In genomic region chr6:34877509-34878321, GRCm38 (mm10) we compare ENCODE assay signal across 8 mouse cellular contexts. TPM values are rescaled to one million over a fixed set of nuclear protein-coding genes. Genes with fewer than 3 reads are reported as not detected.
A peak's percentile ranks its signal among the peaks of the same experiment; 100 is the strongest.
DNase-seq lines count a peak whose midpoint lies in the region; ATAC-seq and TF ChIP-seq lines count a peak whose summit lies in the region.

Gene Cyren, minus strand, starts transcription at chr6:34878060.

- H3K9ac ChIP-seq in MEL (ENCODE audit: control insufficient read depth, low read depth, low read length, poor library complexity, severe bottlenecking) = peak within 1 kb of the TSS; percentile 92
- H3K9ac ChIP-seq in lung, embryonic 16.5 days (ENCODE audit: low read length) = peak within 1 kb of the TSS; percentile 90

- H3K36me3 ChIP-seq in MEL (ENCODE audit: control insufficient read depth in 1 of 2, insufficient read depth in 2 of 2, low read length in 2 of 2) = peaks cover 0 to 15% of the 10 kb centered on the region in 2 experiments; a peak in 2 of 4 replicates
- H3K36me3 ChIP-seq in lung, embryonic 16.5 days (ENCODE audit: control insufficient read depth, insufficient read depth, low read length) = peaks cover 11% of the 10 kb centered on the region; the same call in 1 of the 2 replicates

- peak within 1 kb of the TSS; percentile 83 for H3K4me2 ChIP-seq in lung, embryonic 16.5 days (ENCODE audit: low read depth, low read length)

- peak within 1 kb of the TSS; percentile 70 to 80 for H3K4me3 ChIP-seq in MEL (ENCODE audit: control insufficient read depth in 1 of 2, insufficient read depth in 1 of 2, low read depth in 2 of 2, low read length in 2 of 2)
- H3K4me3 ChIP-seq in cerebellum, adult 2 months (replicated peaks; ENCODE audit: insufficient read depth, low read depth, low read length) = peak within 1 kb of the TSS; percentile 59
- peak within 1 kb of the TSS; percentile 82 for H3K4me3 ChIP-seq in lung, embryonic 16.5 days (ENCODE audit: low read length)

- no peaks in the 10 kb centered on the region for H3K9me3 ChIP-seq in MEL (replicated peaks; ENCODE audit: insufficient read depth, low read length)
- no peaks in the 10 kb centered on the region for H3K9me3 ChIP-seq in lung, embryonic 16.5 days (ENCODE audit: control insufficient read depth, low read length)

- peak; percentile 94 for DNase-seq in MEL (ENCODE audit: low read depth, low spot score)
- peak; percentile 90 for DNase-seq in cerebellum, adult 2 months
- DNase-seq in forelimb bud, embryonic 11.5 days (ENCODE audit: low read depth, low spot score) = peak; percentile 93
- peak; percentile 47 for DNase-seq in layer of hippocampus, adult 9-10 months (ENCODE audit: low spot score)
- peak; percentile 84 for DNase-seq in ovary, postnatal 10 days (ENCODE audit: low spot score)
- DNase-seq in thymus, postnatal 10 days (ENCODE audit: low spot score in 2 of 2) = peak; percentile 92 to 94

- peak in 1 of 2 experiments; percentile 47; a peak in 1 of 4 replicates for TF ChIP-seq EP300 in MEL (IDR thresholded peaks at IDR 0.05; ENCODE audit: low read depth in 1 of 2, low read length in 2 of 2)

- TF ChIP-seq CTCF in MEL (IDR thresholded peaks at IDR 0.05 in 2 of 3, conservative IDR thresholded peaks at IDR 0.05 in 1 of 3; ENCODE audit: control insufficient read depth in 1 of 3, insufficient read depth in 1 of 3, low read depth in 2 of 3, low read length in 3 of 3, poor library complexity in 1 of 3, severe bottlenecking in 1 of 3) = peak; percentile 30 to 72 (median 68); a peak in 5 of 6 replicates
- peak; percentile 39; the same call in 1 of the 2 replicates for TF ChIP-seq CTCF in cerebellum, adult 2 months (IDR thresholded peaks at IDR 0.05; ENCODE audit: borderline replicate concordance, insufficient read depth, low read depth, low read length)

- H3K4me1 ChIP-seq in MEL (ENCODE audit: control insufficient read depth in 1 of 2, insufficient read depth in 2 of 2, low read length in 2 of 2) = peaks cover 5 to 35% of the 10 kb centered on the region in 2 experiments; a peak in 3 of 4 replicates
- H3K4me1 ChIP-seq in cerebellum, adult 2 months (ENCODE audit: control insufficient read depth, insufficient read depth, low read length) = no peaks in the 10 kb centered on the region
- H3K4me1 ChIP-seq in lung, embryonic 16.5 days (replicated peaks; ENCODE audit: control insufficient read depth, insufficient read depth, low read length) = peaks cover 30% of the 10 kb centered on the region

- H3K27ac ChIP-seq in MEL (ENCODE audit: control insufficient read depth, low read depth, low read length) = peak within 1 kb of the TSS; percentile 98
- H3K27ac ChIP-seq in cerebellum, adult 2 months (ENCODE audit: insufficient read depth, low read length) = peak within 1 kb of the TSS; percentile 67
- peak within 1 kb of the TSS; percentile 95 for H3K27ac ChIP-seq in lung, embryonic 16.5 days (ENCODE audit: low read length)

- TF ChIP-seq RAD21 in MEL (IDR thresholded peaks at IDR 0.05; ENCODE audit: low read depth, low read length) = peak; percentile 46

- H3K27me3 ChIP-seq in MEL (ENCODE audit: control insufficient read depth in 1 of 2, insufficient read depth in 2 of 2, low read length in 2 of 2) = no peaks in the 10 kb centered on the region
- no peaks in the 10 kb centered on the region for H3K27me3 ChIP-seq in cerebellum, adult 2 months (ENCODE audit: control insufficient read depth, insufficient read depth, low read length)
- H3K27me3 ChIP-seq in lung, embryonic 16.5 days (ENCODE audit: control insufficient read depth, insufficient read depth, low read depth, low read length) = no peaks in the 10 kb centered on the region

- TF ChIP-seq POLR2A in MEL (IDR thresholded peaks at IDR 0.05; ENCODE audit: control insufficient read depth in 1 of 2, insufficient read depth in 1 of 2, low read depth in 1 of 2, low read length in 2 of 2, poor library complexity in 1 of 2) = peak; percentile 82 to 86
- peak; percentile 78 for TF ChIP-seq POLR2A in cerebellum, adult 2 months (IDR thresholded peaks at IDR 0.05; ENCODE audit: borderline replicate concordance, insufficient read depth, low read length)

- ATAC-seq in hematopoietic stem cell, adult 5-6 weeks (replicated peaks in 1 of 2; ENCODE audit: insufficient read depth in 1 of 2, low FRiP score in 2 of 2, low TSS enrichment in 1 of 2, low read depth in 1 of 2, poor library complexity in 2 of 2, severe bottlenecking in 2 of 2) = peak; percentile 66 to 73
- ATAC-seq in lung, embryonic 16.5 days (ENCODE audit: low read depth) = peak; percentile 92

- H3K79me2 ChIP-seq in MEL (ENCODE audit: control insufficient read depth, insufficient read depth, low read length, poor library complexity) = peaks cover 13% of the 10 kb centered on the region

- WGBS in cerebellum, adult 2 months = under 1% methylated on average over 56 of the region's 56 CpGs
- under 1% methylated on average over 51 of the region's 56 CpGs for WGBS in lung, embryonic 16.5 days

TF ChIP-seq in MEL, 35 proteins besides CTCF, POLR2A, EP300 and RAD21:
- TF ChIP-seq SIN3A (IDR thresholded peaks at IDR 0.05; ENCODE audit: low read length) (peak; percentile 83), GATA1 (IDR thresholded peaks at IDR 0.05; ENCODE audit: low read depth, low read length) (no peak), MYC (IDR thresholded peaks at IDR 0.05; ENCODE audit: low read depth, low read length) (no peak), SMC3 (IDR thresholded peaks at IDR 0.05; ENCODE audit: low read depth, low read length) (peak; percentile 54), KAT2A (conservative IDR thresholded peaks at IDR 0.05; ENCODE audit: low read depth, low read length) (no peak; the same call in 1 of the 2 replicates), ELF1 (IDR thresholded peaks at IDR 0.05; ENCODE audit: low read depth, low read length) (peak; percentile 78), ZC3H11A (IDR thresholded peaks at IDR 0.05; ENCODE audit: low read depth, low read length) (no peak), JUND (IDR thresholded peaks at IDR 0.05; ENCODE audit: low read depth, low read length) (no peak), USF1 (IDR thresholded peaks at IDR 0.05; ENCODE audit: low read depth, low read length) (peak; percentile 63), ZKSCAN1 (IDR thresholded peaks at IDR 0.05; ENCODE audit: low read depth, low read length) (no peak), E2F4 (IDR thresholded peaks at IDR 0.05; ENCODE audit: borderline replicate concordance, low read depth, low read length) (no peak), HCFC1 (IDR thresholded peaks at IDR 0.05; ENCODE audit: low read depth, low read length) (peak; percentile 73), CHD1 (IDR thresholded peaks at IDR 0.05; ENCODE audit: low read depth, low read length) (no peak; the same call in 1 of the 2 replicates), CHD2 (IDR thresholded peaks at IDR 0.05; ENCODE audit: low read length) (no peak), GABPA (IDR thresholded peaks at IDR 0.05; ENCODE audit: low read depth, low read length) (no peak), MEF2A (IDR thresholded peaks at IDR 0.05; ENCODE audit: extremely low read depth, insufficient replicate concordance, low read depth, low read length, poor library complexity, severe bottlenecking) (no peak), MAFK (IDR thresholded peaks at IDR 0.05; ENCODE audit: borderline replicate concordance, low read depth, low read length) (no peak), TAL1 (IDR thresholded peaks at IDR 0.05; ENCODE audit: low read length) (no peak), NELFE (IDR thresholded peaks at IDR 0.05; ENCODE audit: low read depth, low read length) (peak; percentile 84), POLR2AphosphoS5 (IDR thresholded peaks at IDR 0.05; ENCODE audit: borderline replicate concordance, low read depth, low read length) (0 out of 2 replicates have a peak, but pooled peaks have one; percentile 50), ETS1 (IDR thresholded peaks at IDR 0.05; ENCODE audit: low read depth, low read length) (peak; percentile 95), ZNF384 (IDR thresholded peaks at IDR 0.05; ENCODE audit: low read depth, low read length) (no peak), MYB (IDR thresholded peaks at IDR 0.05; ENCODE audit: low read depth, low read length) (peak; percentile 78), MAZ (IDR thresholded peaks at IDR 0.05; ENCODE audit: low read depth, low read length) (peak; percentile 73; the same call in 1 of the 2 replicates), ZMIZ1 (IDR thresholded peaks at IDR 0.05; ENCODE audit: low read depth, low read length) (no peak), UBTF (IDR thresholded peaks at IDR 0.05; ENCODE audit: borderline replicate concordance, insufficient read depth, low read depth, low read length) (peak; percentile 72; the same call in 1 of the 2 replicates), USF2 (IDR thresholded peaks at IDR 0.05; ENCODE audit: borderline replicate concordance in 1 of 2, insufficient read depth in 1 of 2, low read depth in 1 of 2, low read length in 2 of 2) (no peak), POLR2AphosphoS2 (IDR thresholded peaks at IDR 0.05; ENCODE audit: low read length) (peak; percentile 81), MAX (IDR thresholded peaks at IDR 0.05; ENCODE audit: low read length) (peak; percentile 28), MXI1 (IDR thresholded peaks at IDR 0.05; ENCODE audit: low read depth, low read length) (no peak; the same call in 1 of the 2 replicates), TBP (IDR thresholded peaks at IDR 0.05; ENCODE audit: low read depth, low read length) (peak; percentile 42; the same call in 1 of the 2 replicates), TCF12 (IDR thresholded peaks at IDR 0.05; ENCODE audit: low read depth, low read length) (peak; percentile 66; the same call in 1 of the 2 replicates), BHLHE40 (IDR thresholded peaks at IDR 0.05; ENCODE audit: borderline replicate concordance, low read depth, low read length) (no peak), NRF1 (IDR thresholded peaks at IDR 0.05; ENCODE audit: insufficient read depth, low read depth, low read length, poor library complexity, severe bottlenecking) (peak; percentile 75), RCOR1 (IDR thresholded peaks at IDR 0.05; ENCODE audit: low read depth, low read length) (no peak; the same call in 1 of the 2 replicates)

RNA-seq across cellular contexts. Expression of gene Cyren, which starts in this region (rescaled TPM):
- 9.4 and 10.1 TPM in 2 replicates for total RNA-seq in MEL (2012; rRNA removed)
- polyA plus RNA-seq in MEL (2012; ENCODE audit: insufficient read depth in 1 of 2, insufficient read length in 2 of 2, low read depth in 1 of 2, low replicate concordance in 2 of 2, missing spikeins in 1 of 2) = 10 to 100 TPM in 1 of 2 experiments, not detected in 1; 15.9 TPM
- 3.7 and 4.9 TPM in 2 replicates for polyA plus RNA-seq in cerebellum, adult 2 months (2012; rRNA removed)
- 2.6 and 3.8 TPM in 2 replicates for total RNA-seq in hematopoietic stem cell, adult 5-6 weeks (2017)
- polyA plus RNA-seq in lung, embryonic 16.5 days (2015; fragmentation: Nextera tagmentation; extraction: Ambion mirVana) = 21.6 and 22.8 TPM in 2 replicates

Comparison
In these comparisons a context has a peak if more than half of its experiments do, and no peak if none do; other contexts are left out.
1. Peak in every context shown above with its lines: DNase-seq, ATAC-seq, H3K4me3 ChIP-seq and H3K27ac ChIP-seq.